Mouse (Mus musculus) kidney, postnatal 10 days (tissue): ENCODE results near the gene BC030499.
A peak's percentile ranks its signal among the peaks of the same experiment; 100 is the strongest.

Experiments
- DNase-seq: peaks from one replicate; pipeline ENCODE4 v3.0.0; 2021; ENCODE audit warnings: mixed read lengths

The BC030499 gene

DNA sequence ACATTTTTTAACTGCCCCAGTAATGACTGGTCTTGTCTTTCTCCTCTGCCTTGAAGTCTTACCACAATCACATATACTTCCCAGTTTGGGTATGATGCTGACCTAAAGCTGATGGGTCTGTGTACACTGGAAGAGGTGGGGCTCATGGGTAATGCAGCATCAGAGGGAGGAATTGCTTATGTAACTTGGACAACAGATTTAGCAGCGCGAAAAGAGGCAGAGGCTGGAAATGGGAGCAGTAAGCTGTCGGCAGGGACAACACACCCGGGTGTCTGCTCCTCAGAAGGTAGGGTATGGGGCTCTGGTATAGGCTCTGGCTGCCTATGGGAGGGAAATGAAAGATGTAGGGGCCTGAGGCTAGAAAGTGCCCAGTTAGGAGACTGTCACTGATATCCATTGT, at the start of gene BC030499:
TSS of gene BC030499 (plus strand) at position 188 of the 400 bp plus-strand sequence.
- no peak for DNase-seq

DNA sequence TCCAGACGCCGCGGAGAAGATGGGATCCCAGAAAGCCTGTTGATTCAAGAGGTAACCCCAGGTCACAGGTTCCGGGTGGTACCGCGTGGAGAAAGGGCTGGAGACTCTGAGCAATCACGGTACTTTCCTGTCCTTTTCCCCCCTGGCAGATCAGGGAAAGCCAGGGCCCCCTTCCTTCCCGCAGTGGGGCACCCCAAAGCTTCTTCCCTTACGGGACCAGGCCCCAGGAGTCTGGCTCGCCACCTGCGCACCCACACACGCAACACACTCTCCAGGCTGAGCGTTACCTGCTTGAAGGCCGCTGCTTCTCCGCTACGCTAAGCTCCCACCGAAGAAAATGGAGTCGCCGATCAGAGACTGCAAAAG, 45.4 kb upstream of the BC030499 start:
- DNase-seq: no peak

DNA sequence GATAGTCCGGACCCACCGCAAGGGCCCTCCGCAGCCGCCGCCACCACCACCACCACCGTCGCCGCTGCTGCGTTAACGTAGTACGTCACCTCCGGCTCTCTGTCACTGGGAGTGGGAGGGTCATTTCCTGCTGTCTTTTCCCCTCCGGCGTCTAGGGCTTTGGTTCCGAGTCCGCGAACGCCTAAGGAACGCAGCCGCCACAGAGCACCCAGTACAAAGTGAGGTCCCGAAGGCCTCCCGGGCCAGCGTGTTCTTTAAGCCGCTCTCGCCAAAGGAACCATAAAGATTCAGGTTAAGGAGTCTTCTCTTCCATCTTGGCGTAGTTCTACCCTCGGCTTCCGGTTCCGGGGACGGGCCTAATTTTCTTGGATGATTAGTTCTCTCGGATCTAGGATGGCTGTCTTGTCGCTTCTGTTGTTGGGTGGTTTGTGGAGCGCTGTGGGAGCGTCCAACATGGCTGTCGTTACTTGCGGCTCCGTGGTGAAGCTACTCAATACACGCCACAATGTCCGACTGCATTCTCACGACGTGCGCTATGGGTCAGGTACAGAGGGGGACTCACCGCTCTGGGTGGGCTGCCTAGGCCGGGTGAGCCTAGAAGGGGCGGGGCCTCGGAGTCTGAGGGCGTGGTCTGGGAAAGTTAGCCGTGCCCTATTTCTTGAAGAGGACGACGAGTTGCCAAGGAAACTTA, 44.9 kb upstream of the BC030499 start, which contains the start of the genes Sdf2 and Supt6:
TSS of gene Sdf2 (plus strand) at position 120 of the 691 bp plus-strand sequence.
TSS of gene Supt6 (minus strand) at position 361 of the 691 bp plus-strand sequence.
- DNase-seq: peak; percentile 94

DNA sequence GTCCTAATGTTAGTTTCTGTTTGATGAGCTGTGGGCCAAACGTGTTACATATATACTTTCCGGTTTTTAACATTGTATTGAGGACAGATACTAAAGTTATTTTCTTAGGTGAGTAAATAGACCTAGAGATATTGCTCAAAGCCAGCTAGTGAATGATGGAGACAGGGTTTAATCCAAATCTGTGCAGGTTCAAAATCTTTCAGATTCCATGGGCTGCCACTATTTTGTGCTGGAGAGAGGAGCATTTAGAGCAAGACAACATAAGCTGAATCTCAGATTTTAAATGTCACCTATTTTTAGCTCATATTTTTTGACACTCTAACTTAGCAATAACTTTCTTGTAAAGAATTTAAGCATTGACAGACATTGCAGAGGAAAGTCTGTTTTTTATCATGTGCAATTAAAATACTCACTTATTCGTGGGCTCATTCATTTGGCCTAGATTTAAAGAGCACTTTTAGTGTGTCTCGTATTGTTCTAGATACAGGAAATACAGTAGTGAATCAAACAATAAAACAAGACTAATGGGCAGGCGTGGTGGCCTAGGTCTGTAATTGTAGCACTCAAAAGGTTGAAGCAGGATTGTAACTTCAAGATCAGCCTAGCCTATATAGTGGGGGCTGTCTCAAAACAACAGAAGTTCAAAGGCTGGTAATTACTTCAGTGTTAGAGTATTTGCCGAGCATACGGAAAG, 44.2 kb upstream of the BC030499 start:
- no peak for DNase-seq

DNA sequence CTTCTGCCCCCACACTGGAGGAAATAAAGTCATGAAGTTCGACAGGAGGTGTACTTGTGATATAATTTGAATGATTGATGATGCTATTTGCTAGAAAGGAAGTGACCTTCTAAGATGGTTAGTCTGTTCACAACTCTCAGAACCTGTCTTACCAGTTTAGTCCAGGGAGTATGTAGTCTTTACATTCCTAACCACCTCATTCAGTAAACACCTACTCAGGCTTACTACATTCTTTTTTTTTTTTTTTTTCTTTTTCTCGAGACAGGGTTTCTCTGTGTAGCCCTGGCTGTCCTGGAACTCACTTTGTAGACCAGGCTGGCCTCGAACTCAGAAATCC, 43.7 kb upstream of the BC030499 start:
- DNase-seq: no peak

DNA sequence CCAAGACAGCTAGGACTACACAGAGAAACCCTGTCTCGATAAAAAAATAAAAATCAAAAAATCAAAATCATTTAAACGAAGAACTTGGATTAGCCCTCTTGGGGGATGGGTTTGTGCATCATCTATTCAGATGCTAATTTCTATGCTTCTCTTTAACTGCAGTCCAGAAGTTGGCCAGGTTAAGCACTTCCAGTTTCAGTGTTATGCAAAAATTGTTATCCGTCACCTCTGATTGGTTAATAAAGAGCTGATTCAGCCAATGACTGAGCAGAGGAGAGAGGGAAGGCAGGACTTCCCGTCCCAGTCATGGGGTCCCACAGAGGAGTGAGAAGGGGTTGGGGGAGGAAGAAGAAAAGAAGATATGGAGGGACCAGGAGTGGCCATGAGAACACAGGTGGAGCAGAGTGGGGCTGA, 42.9 kb upstream of the BC030499 start:
- DNase-seq: no peak

DNA sequence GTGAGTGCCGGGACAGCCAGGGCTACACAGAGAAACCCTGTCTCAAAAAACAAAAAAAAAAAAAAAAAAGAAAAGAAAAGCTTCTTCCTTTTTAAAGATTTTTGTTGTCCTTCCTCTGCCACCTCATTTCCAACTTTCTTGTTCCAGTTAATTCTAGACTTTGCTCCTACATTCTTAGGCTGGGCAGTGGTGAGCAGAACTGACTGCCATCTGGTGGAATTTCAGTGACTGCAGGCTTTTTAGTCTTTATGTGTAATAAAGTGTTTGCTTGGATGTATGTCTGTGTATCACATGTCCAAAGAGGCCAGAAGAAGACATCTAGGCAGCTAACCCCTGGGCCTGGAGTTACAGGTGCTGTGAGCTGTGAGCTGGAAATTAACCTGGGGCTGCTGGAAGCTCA, 34.0 kb upstream of the BC030499 start:
- DNase-seq: peak; percentile 16

DNA sequence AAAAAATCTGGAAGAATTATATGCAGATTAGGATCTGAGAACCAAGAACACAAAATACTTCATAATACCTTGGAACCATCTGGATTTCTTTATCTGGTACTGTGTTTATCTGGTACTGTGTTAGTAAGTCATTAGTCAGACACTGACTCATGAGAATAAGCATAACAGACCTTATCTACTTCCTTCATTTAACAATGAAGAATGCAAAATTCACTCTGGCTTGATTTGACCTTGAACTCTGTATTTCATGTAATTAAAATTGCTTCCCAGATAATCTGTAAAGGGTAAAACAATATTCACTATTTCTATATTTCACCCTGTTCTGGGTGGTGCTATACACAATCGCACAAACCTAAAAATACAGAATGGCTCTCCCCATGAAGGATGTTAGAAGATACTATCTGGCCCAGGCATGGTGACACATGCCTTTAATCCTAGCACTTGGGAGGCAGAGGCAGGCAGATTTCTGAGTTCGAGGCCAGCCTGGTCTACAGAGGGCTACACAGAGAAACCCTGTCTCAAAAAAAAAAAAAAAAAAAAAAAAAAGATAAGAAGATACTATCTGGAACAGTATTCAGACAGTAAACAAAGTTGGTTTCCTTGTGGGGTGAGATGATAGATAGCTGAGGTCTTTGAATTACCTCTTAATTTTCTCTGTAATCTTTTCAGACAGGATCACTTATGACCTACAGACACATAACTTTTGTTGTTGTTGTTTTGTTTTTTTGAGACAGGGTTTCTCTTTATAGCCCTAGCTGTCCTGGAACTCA, 30.0 kb upstream of the BC030499 start:
- DNase-seq: no peak

DNA sequence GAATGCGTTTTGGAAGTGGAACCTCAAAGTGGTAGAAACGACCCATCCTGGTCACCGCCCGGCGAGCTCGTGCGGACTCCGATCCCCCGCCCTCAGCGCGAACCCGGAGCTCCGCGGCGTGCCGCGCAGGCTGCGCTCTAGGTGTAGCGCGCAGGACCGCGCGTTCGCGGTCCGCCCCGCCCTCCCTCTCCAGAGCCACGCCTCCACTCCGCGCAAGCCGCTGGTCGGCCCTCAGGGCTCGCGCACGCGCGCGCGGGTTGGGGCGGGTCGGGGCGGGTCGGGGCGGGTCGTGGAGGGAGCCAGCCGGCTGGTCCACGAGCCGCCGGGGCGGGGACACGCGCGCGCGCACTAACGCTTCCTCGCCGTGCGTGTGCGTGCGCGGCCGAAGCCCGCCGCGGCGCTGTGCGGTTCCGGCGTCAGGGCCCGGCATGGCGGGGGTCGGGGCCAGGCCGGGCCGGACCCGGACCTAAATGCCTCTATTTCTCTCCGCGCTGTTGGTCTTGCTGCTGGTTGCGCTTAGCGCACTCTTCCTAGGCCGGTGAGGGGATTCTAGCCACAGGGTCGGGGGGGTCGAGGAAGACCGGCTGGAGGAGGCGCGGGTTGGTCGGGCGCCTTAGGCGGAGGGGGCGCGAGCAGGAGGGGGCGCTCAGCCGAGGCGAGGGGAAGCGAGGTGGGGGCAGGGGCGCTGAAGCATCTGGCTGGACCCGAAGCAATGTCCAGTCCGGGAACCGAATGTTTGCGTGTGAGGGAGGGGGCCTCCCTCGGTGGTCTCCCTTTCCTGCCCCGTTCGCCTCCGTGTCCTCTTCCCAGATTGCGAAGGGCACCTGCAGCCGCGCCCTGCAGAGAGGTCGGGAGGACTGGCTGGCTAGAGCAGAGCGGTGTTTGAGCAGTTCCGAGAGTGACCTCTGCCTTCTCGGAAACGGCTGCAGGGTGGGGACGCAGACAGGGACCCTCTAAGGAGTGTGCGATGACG, 29.0 kb upstream of the BC030499 start, which contains the start of gene 2610507B11Rik:
TSS of gene 2610507B11Rik (plus strand) at position 373 of the 973 bp plus-strand sequence.
- peak; percentile 97 for DNase-seq

DNA sequence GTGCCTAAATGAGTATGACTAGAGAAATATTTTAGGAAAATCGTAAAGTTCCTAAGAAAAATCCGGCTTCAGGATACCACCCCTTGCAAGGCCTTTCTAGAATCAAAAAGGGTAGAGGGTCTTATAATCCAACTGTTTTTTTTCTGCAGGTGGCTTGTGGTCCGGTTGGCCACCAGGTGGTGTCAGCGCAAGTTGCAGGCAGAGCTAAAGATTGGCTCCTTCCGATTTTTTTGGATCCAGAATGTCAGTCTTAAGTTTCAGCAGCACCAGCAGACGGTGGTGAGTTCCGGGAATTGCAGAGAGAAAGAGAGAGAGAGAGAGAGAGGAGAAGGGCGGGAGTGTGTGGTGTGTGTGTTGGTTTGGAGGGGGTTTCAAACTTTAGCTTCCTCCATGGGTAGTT, 28.1 kb upstream of the BC030499 start:
- DNase-seq: peak; percentile 73

DNA sequence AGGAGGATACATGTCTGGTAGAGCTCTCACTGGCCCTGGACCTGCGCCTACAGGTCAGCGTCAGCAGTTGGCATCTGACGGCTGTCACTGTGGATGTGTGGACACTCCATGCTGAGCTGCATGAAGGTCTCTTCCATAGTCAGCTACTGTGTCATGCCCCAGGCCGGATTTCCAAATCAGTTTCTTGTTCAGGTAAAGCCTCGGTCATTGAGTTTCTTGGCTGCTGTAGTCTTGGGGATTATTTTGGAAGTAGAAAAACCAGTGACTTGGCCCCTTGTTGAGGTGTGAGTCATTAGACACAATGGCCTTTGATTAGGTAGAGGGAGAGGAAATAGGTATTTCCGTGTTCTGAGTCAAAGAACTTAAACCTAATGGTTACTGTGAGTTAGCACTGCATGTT, 25.1 kb upstream of the BC030499 start:
- DNase-seq: no peak

DNA sequence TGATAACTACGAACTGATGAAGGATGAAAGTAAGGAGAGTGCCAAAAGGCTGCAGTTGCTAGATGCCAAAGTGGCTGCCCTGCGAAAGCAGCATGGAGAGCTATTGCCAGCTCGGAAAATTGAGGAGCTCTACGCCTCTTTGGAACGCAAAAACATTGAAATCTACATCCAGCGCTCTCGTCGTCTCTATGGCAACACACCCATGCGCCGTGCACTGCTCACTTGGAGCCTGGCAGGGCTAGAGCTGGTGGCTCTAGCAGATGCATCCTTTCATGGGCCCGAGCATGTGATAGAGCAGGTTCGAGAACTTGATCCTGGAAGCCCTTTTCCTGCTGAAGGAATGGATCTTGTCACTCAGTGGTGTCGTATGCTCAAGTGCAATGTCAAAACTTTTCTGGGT, 18.7 kb upstream of the BC030499 start:
- DNase-seq: no peak

DNA sequence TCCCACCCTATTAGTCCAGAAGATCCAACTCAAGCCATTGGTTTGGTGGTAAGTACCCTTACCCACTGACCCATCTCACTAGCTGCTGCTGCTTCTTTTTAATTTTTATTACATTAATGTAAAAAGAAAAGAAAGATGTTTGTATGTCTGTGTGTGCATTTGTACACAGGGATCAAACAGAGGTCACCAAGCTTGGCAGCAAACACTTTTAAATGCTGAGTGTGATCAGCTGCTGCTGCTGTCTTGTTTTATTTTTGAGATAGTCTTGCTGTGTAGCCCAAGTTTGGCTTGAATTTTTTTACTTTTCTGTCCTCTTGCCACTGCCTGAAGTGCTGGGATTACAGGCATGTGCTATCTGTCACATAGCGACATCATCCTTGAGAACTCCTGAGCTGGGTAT, 15.0 kb upstream of the BC030499 start:
- peak; percentile 60 for DNase-seq

DNA sequence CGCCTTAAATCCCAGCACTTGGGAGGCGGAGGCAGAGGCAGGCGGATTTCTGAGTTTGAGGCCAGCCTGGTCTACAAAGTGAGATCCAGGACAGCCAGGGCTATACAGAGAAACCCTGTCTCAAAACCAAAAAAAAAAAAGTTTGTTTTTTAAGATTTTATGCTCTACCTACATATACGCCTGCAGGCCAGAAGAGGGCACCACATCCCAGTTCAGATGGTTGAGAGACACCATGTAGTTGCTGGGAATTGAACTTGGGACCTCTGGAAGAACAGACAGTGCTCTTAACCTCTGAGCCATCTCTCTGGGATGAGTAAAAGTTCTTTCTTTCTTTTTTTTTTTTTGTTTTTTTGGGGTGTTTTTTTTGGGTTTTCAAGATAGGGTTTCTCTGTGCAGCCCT, 14.5 kb upstream of the BC030499 start:
- peak; percentile 18 for DNase-seq

DNA sequence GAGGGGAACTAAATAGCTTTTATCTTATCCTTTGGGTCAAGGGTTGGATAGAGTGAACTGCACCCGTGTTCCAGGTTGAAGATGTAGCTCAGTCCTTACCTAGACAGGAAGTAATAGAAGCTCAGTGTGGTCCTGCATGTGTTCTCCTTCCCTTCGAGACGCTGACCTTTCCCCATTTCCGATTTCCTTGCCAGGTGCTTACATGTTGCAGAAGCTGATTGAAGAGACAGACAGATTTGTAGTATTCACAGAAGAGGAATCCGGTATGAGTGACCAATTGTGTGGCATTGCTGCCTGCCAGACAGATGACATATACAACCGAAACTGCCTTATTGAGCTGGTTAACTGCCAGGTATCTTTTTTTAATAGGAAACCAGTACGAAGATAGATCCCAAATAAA, 11.8 kb upstream of the BC030499 start:
- no peak for DNase-seq

DNA sequence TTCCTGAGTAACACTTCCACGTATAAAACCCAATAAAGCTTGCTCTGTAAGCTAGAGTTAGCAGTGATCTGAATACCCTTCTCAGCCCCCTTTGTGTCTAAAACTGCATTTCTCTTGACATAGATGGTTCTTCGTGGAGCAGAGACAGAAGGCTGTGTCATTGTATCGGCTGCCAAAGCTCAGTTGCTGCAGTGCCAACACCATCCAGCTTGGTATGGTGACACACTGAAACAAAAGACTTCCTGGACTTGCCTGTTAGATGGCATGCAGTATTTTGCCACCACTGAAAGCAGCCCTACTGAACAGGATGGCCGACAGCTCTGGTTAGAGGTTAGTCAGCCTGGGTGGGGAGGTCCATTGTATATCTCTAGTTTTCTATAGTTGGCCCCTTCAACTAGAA, 11.1 kb upstream of the BC030499 start:
- DNase-seq: no peak

DNA sequence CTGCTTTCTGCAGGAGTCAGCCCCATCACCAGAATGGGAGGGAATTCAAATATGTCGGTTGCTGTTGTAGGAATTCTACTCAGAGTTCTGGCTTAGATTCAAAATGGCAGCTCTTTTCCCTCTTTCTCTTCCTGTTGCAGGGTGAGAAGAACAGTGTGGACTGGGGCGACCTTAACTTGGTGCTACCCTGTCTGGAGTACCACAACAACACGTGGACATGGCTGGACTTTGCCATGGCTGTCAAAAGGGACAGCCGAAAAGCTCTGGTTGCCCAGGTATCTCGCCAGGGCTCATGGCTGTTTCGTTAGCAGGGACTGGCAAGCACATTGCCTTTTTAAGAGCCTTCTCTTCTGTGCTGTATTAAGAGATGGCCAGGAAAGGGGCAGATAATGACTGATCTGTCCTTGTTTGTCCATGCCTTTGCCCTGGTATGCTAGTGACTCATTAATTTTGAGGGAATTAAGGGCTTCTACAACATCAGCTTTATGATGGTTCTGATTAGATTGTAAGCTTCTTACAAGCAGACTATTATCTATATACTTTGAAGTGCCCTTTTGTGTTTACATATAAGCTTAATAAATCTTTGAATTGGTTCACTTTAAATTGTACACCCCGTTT, 1.4 kb upstream of the BC030499 start:
- no peak for DNase-seq

DNA sequence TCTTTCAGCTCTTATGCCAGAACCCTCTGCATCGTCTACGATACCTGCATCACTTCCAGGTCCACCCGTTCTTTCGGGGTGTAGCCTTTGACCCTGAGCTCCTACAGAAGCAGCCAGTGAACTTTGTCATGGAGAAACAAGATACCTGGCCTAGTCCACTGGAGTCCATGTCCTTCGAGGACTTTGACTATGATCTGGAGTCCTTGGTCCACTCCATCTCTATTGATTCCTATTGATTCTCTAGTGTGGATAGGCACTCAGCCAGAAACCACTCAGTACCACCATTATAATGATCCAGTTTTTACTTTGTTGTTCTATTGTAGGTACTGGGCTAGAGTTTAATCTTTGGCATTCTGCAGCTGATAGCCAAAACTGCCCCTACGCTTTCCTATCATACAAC, 3.9 kb downstream of the BC030499 start:
- no peak for DNase-seq

DNA sequence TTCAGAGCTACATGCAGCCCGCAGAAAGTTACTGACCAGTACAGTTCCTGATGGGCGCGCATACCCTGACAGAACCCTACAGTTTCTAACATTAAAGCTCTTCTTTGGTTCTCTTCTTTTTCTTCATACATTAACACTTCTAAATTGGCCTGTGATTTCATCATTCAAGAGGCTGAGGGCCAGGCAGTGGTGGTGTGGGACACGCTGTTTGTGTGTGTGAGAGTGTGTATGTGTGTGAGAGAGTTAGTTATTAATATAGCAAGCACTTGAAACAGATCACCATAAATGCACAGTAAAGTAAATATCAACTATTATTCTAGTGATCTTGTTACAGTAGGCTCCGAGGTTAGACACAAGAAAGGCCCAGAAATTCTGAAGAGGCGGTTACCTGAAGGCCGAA, 10.3 kb downstream of the BC030499 start:
- no peak for DNase-seq

DNA sequence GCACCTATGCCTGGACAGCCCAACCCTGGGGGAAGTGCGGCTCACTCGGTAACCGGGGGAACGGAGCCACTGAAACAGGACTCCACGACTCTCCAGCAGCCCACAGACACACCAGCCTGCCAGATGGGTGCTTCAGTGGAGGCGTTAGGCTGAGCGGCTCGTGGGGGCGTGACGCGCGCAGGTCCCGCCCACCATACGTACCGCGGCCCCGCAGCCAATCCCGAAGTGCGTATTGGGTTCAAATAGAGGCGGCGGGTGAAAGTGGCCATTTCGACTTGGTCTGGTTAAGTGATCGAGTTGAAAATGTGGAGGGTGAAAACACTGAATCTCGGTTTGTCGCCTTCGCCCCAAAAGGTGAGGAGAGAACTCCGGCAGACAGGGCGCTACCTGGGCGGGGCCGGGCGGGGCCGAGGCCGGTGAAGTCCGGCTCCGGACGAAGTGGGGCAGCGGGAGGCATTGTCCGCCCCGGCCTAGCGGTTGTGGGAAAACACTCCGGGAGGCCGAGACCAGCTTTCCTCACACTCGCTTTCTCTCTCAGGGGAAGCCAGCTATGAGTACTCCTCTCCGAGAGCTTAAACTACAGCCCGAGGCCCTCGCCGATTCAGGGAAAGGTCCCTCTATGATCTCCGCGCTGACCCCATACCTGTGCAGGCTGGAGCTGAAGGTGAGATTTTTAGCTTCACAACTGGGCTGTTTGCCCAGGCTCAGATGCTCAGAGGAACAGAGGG, 10.9 kb downstream of the BC030499 start, which contains the start of gene Spag5:
TSS of gene Spag5 (plus strand) at position 173 of the 728 bp plus-strand sequence.
- DNase-seq: peak; percentile 93

DNA sequence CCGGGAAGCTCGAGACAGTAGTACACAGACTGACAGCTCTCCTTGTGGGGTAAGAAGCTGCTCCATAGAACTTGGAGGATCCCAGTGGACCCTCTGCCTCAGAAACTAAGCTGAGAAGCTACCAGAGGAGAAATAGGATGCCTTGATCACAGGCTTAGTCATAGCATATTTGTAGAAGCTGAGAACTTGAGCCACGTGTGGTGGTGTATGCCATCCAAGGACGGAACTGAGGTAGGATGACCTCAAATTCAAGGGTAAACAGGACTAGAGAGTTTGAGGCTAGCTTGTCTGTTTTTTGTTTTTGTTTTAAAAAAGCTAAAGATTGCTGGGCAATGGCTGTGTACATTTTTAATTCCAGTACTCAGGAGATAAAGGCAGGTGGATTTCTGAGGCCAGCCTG, 14.6 kb downstream of the BC030499 start:
- DNase-seq: no peak
